8 mouse cellular contexts compared by ENCODE assay signal in genomic region chrX:135839397-135840391, GRCm38 (mm10). TPM values are rescaled to one million over a fixed set of nuclear protein-coding genes. Genes with fewer than 3 reads are reported as not detected.
DNase-seq lines count a peak whose midpoint lies in the region; ATAC-seq lines count a peak whose summit lies in the region.

No protein-coding gene starts in this region.

- intact Hi-C loops in left cerebral cortex, postnatal 14 days (cut with DNase I) = loop anchor here (5.0 kb wide), 1 partner anchor 37 kb away; no protein-coding TSS in a partner anchor

- peak; percentile 18 to 61 for DNase-seq in adrenal gland, adult (ENCODE audit: inconsistent age in 2 of 2, low spot score in 1 of 2)
- peak; percentile 55 for DNase-seq in embryo, embryonic 11 days
- peak; percentile 46 to 50 for DNase-seq in left cerebral cortex, postnatal 14 days (ENCODE audit: low spot score in 2 of 2)
- DNase-seq in lung, postnatal 25 days (ENCODE audit: low spot score) = peak; percentile 17
- peak; percentile 77 for DNase-seq in retina, postnatal 1 day
- DNase-seq in urinary bladder, postnatal 14 days (ENCODE audit: low spot score) = peak; percentile 21

- peak; percentile 85 for ATAC-seq in granulocyte monocyte progenitor cell, adult 5-6 weeks (replicated peaks; ENCODE audit: poor library complexity, severe bottlenecking)
- ATAC-seq in inflammation-experienced regulatory T-cells, adult 6 months = peak; percentile 92

RNA-seq across cellular contexts. Expression of gene Gprasp2, which starts 0.9 kb away (rescaled TPM):
- total RNA-seq in granulocyte monocyte progenitor cell, adult 5-6 weeks (2014; fragmentation: Nextera tagmentation) = 2.8 TPM in 1 of 2 replicates, not detected in the other
- 2.5 and 3.1 TPM in 2 replicates for total RNA-seq in granulocyte monocyte progenitor cell, adult 5-6 weeks (2017)
- polyA plus RNA-seq in inflammation-experienced regulatory T-cells, adult 6 months (2017; shearing (Covaris generic)) = 1 to 10 TPM; 1.1 to 6.4 (median 4.7) TPM
- total RNA-seq in left cerebral cortex, postnatal 14 days (2021) = 100 to 1,000 TPM; 152 to 170 TPM

RNA-seq across cellular contexts. Expression of gene Bhlhb9, which starts 42.3 kb away (rescaled TPM):
- 18.9 and 28.2 TPM in 2 replicates for total RNA-seq in granulocyte monocyte progenitor cell, adult 5-6 weeks (2014; fragmentation: Nextera tagmentation)
- total RNA-seq in granulocyte monocyte progenitor cell, adult 5-6 weeks (2017) = 28.9 and 29.3 TPM in 2 replicates
- 10 to 100 TPM in 2 of 3 experiments, 1 to 10 TPM in 1; 9.4 to 15.5 (median 12.9) TPM for polyA plus RNA-seq in inflammation-experienced regulatory T-cells, adult 6 months (2017; shearing (Covaris generic))
- total RNA-seq in left cerebral cortex, postnatal 14 days (2021) = 10 to 100 TPM; 66.2 to 71.2 TPM

Comparison
In these comparisons a context has a peak if more than half of its experiments do, and no peak if none do; other contexts are left out.
1. Peak in every context shown above with its lines: DNase-seq and ATAC-seq.
2. DNase-seq: peak in every context shown above with its lines; median percentile 77 in retina, postnatal 1 day; 55 in embryo, embryonic 11 days; 48 in left cerebral cortex, postnatal 14 days; 40 in adrenal gland, adult; 21 in urinary bladder, postnatal 14 days; 17 in lung, postnatal 25 days.
3. RNA of gene Gprasp2, which starts 0.9 kb away (total RNA-seq): 152 to 170 TPM in left cerebral cortex, postnatal 14 days; 2.5 to 3.1 TPM in granulocyte monocyte progenitor cell, adult 5-6 weeks; every median in the first group is over 10 times any median in the second.